Mouse (Mus musculus): ENCODE measurements around the gene Atox1.

- TF ChIP-seq CTCF (IDR thresholded peaks at IDR 0.05; ENCODE audit: extremely low read depth, insufficient read depth, low read length) (peak; percentile 56), POLR2A (IDR thresholded peaks at IDR 0.05; ENCODE audit: extremely low read depth, insufficient read depth, low read length) (no peak)
Observed at GRCm38 (mm10) chr11:55444772-55445171, 16.3 kb downstream of the Atox1 start.

Data from cortical plate, adult 2 months (tissue).